Mouse (Mus musculus) CH12.LX (cell line): Measurements from ENCODE around the gene Olfr1441. TPM values are rescaled to one million over a fixed set of nuclear protein-coding genes. Genes with fewer than 3 reads are reported as not detected.

Experiments
- DNase-seq: peaks from one replicate; pipeline ENCODE4 v3.0.0-alpha.2; 2013; ENCODE audit errors: extremely low read depth
- H3K27ac ChIP-seq: 2 replicates; pipeline ENCODE4 v1.5.1; 2012; ENCODE audit warnings: low read depth, mild to moderate bottlenecking, control low read depth, moderate library complexity; ENCODE audit not compliant: insufficient read depth
- H3K27me3 ChIP-seq: replicated peaks from 2 replicates; pipeline ENCODE3; 2012; ENCODE audit warnings: inconsistent platforms
- H3K36me3 ChIP-seq, 2 experiments: replicated peaks in 1 of 2; 2 replicates each; pipeline versions ENCODE3 to v1.6.1; 2012; ENCODE audit warnings: inconsistent platforms in 1 of 2, low read length in 1 of 2, mild to moderate bottlenecking in 1 of 2, mixed read lengths in 1 of 2, moderate library complexity in 1 of 2; ENCODE audit not compliant: control insufficient read depth in 1 of 2, insufficient read depth in 1 of 2
- H3K4me1 ChIP-seq, 2 experiments: 2 replicates each; pipeline ENCODE4 v1.6.1; 2012; ENCODE audit warnings: inconsistent platforms in 1 of 2, moderate library complexity in 1 of 2; ENCODE audit not compliant: insufficient read depth in 2 of 2, control insufficient read depth in 1 of 2
- H3K4me2 ChIP-seq: 2 replicates; pipeline ENCODE4 v1.6.1; 2012; ENCODE audit warnings: low read depth, mild to moderate bottlenecking, control low read depth; ENCODE audit not compliant: poor library complexity, insufficient read depth, severe bottlenecking
- H3K4me3 ChIP-seq, 3 experiments: fragments of 150-350 bp in 1 of 3; sonication (generic) in 1 of 3; replicated peaks in 1 of 3; 2 replicates each; pipeline versions ENCODE3 to v1.5.1; 2011 to 2012; ENCODE audit warnings: low read depth in 2 of 3, low read length in 2 of 3, mild to moderate bottlenecking in 2 of 3, moderate library complexity in 2 of 3, control low read depth in 1 of 3, improper control_type of control experiment in 1 of 3, inconsistent platforms in 1 of 3, mixed read lengths in 1 of 3; ENCODE audit not compliant: poor library complexity in 1 of 3
- H3K79me2 ChIP-seq: replicated peaks from 2 replicates; pipeline ENCODE4 v1.6.1; 2012; ENCODE audit warnings: mild to moderate bottlenecking, moderate library complexity; ENCODE audit not compliant: control insufficient read depth, poor library complexity, insufficient read depth, severe bottlenecking; ENCODE audit errors: extremely low read depth
- H3K9ac ChIP-seq: 2 replicates; pipeline ENCODE4 v1.6.1; 2012; ENCODE audit warnings: low read depth, mild to moderate bottlenecking, control low read depth, moderate library complexity; ENCODE audit not compliant: insufficient read depth
- H3K9me3 ChIP-seq: replicated peaks from 2 replicates; pipeline ENCODE3; 2012; ENCODE audit warnings: low read length, inconsistent platforms, mixed read lengths
- BHLHE40 ChIP-seq: IDR thresholded peaks from 2 replicates; pipeline ENCODE4 v1.6.1; 2011; ENCODE audit warnings: mild to moderate bottlenecking, low read depth, low read length, improper control_type of control experiment
- CHD1 ChIP-seq: IDR thresholded peaks from 2 replicates; pipeline ENCODE4 v1.6.1; 2012; ENCODE audit warnings: low read depth, low read length, improper control_type of control experiment, inconsistent platforms
- CHD2 ChIP-seq: IDR thresholded peaks from 2 replicates; pipeline ENCODE4 v1.6.1; 2011; ENCODE audit warnings: low read length, improper control_type of control experiment
- CTCF ChIP-seq, 2 experiments: IDR thresholded peaks in 1 of 2; conservative IDR thresholded peaks in 1 of 2; 2 replicates each; pipeline ENCODE4 v1.5.1; 2011 to 2012; ENCODE audit warnings: low read depth in 2 of 2, low read length in 2 of 2, improper control_type of control experiment in 1 of 2, inconsistent platforms in 1 of 2, mild to moderate bottlenecking in 1 of 2, moderate library complexity in 1 of 2
- E2F4 ChIP-seq: IDR thresholded peaks from 2 replicates; pipeline ENCODE4 v1.6.1; 2011; ENCODE audit warnings: low read depth, low read length, improper control_type of control experiment; ENCODE audit not compliant: insufficient replicate concordance
- ELF1 ChIP-seq: IDR thresholded peaks from 2 replicates; pipeline ENCODE4 v1.6.1; 2014; ENCODE audit warnings: low read depth, mild to moderate bottlenecking, inconsistent platforms, low read length, improper control_type of control experiment
- ETS1 ChIP-seq: conservative IDR thresholded peaks from 2 replicates; pipeline ENCODE4 v1.6.1; 2012; ENCODE audit warnings: low read depth, mild to moderate bottlenecking, inconsistent platforms, low read length, improper control_type of control experiment, moderate library complexity
- GABPA ChIP-seq: IDR thresholded peaks from 2 replicates; pipeline ENCODE4 v1.6.1; 2012; ENCODE audit warnings: low read depth, low read length, improper control_type of control experiment, inconsistent platforms; ENCODE audit not compliant: insufficient replicate concordance
- HCFC1 ChIP-seq: IDR thresholded peaks from 2 replicates; pipeline ENCODE4 v1.6.1; 2012; ENCODE audit warnings: low read depth, mild to moderate bottlenecking, inconsistent platforms, low read length, improper control_type of control experiment
- IRF4 ChIP-seq: IDR thresholded peaks from 2 replicates; pipeline ENCODE4 v1.6.1; 2014; ENCODE audit warnings: low read depth, mild to moderate bottlenecking, inconsistent platforms, low read length, improper control_type of control experiment
- JUN ChIP-seq: IDR thresholded peaks from 2 replicates; pipeline ENCODE4 v1.6.1; 2011; ENCODE audit warnings: low read depth, mild to moderate bottlenecking, low read length, improper control_type of control experiment, moderate library complexity; ENCODE audit not compliant: insufficient read depth
- JUND ChIP-seq: conservative IDR thresholded peaks from 2 replicates; pipeline ENCODE4 v1.6.1; 2011; ENCODE audit warnings: low read depth, low read length, improper control_type of control experiment
- KAT2A ChIP-seq: IDR thresholded peaks from 2 replicates; pipeline ENCODE4 v1.6.1; 2012; ENCODE audit warnings: low read length, improper control_type of control experiment, inconsistent platforms; ENCODE audit not compliant: insufficient replicate concordance
- MAFK ChIP-seq: IDR thresholded peaks from 2 replicates; pipeline ENCODE4 v1.6.1; 2011; ENCODE audit warnings: low read length, improper control_type of control experiment; ENCODE audit not compliant: insufficient replicate concordance
- MEF2A ChIP-seq: IDR thresholded peaks from 2 replicates; pipeline ENCODE4 v1.6.1; 2014; ENCODE audit warnings: low read depth, mild to moderate bottlenecking, inconsistent platforms, low read length, improper control_type of control experiment, borderline replicate concordance
- MXI1 ChIP-seq: IDR thresholded peaks from 2 replicates; pipeline ENCODE4 v1.6.1; 2011; ENCODE audit warnings: mild to moderate bottlenecking, low read depth, low read length, improper control_type of control experiment
- MYC ChIP-seq: IDR thresholded peaks from 2 replicates; pipeline ENCODE4 v1.6.1; 2011; ENCODE audit warnings: low read depth, mild to moderate bottlenecking, improper control_type of control experiment, low read length
- NELFE ChIP-seq: IDR thresholded peaks from 2 replicates; pipeline ENCODE4 v1.6.1; 2011; ENCODE audit warnings: low read depth, low read length, improper control_type of control experiment
- NRF1 ChIP-seq: IDR thresholded peaks from 2 replicates; pipeline ENCODE4 v1.6.1; 2014; ENCODE audit warnings: low read depth, mild to moderate bottlenecking, inconsistent platforms, low read length, improper control_type of control experiment, moderate library complexity
- PAX5 ChIP-seq: IDR thresholded peaks from 2 replicates; pipeline ENCODE4 v1.6.1; 2012; ENCODE audit warnings: low read length, inconsistent platforms, mixed read lengths
- POLR2A ChIP-seq: IDR thresholded peaks from 2 replicates; pipeline ENCODE4 v1.6.1; 2011; ENCODE audit warnings: low read depth, mild to moderate bottlenecking, improper control_type of control experiment, low read length
- POLR2AphosphoS2 ChIP-seq: IDR thresholded peaks from 2 replicates; pipeline ENCODE4 v1.6.1; 2011; ENCODE audit warnings: low read depth, low read length, improper control_type of control experiment
- RAD21 ChIP-seq: IDR thresholded peaks from 2 replicates; pipeline ENCODE4 v1.6.1; 2011; ENCODE audit warnings: low read depth, mild to moderate bottlenecking, low read length, improper control_type of control experiment, moderate library complexity
- RCOR1 ChIP-seq: conservative IDR thresholded peaks from 2 replicates; pipeline ENCODE4 v1.6.1; 2012; ENCODE audit warnings: low read depth, mild to moderate bottlenecking, inconsistent platforms, low read length, improper control_type of control experiment
- SIN3A ChIP-seq: IDR thresholded peaks from 2 replicates; pipeline ENCODE4 v1.6.1; 2012; ENCODE audit warnings: low read length, improper control_type of control experiment, inconsistent platforms
- SMC3 ChIP-seq: IDR thresholded peaks from 2 replicates; pipeline ENCODE4 v1.6.1; 2011; ENCODE audit warnings: low read depth, low read length, improper control_type of control experiment
- TBP ChIP-seq: conservative IDR thresholded peaks from 2 replicates; pipeline ENCODE4 v1.6.1; 2011; ENCODE audit warnings: low read depth, low read length, improper control_type of control experiment
- TCF12 ChIP-seq: IDR thresholded peaks from 2 replicates; pipeline ENCODE4 v1.6.1; 2014; ENCODE audit warnings: low read depth, mild to moderate bottlenecking, inconsistent platforms, low read length, improper control_type of control experiment
- UBTF ChIP-seq: IDR thresholded peaks from 2 replicates; pipeline ENCODE4 v1.6.1; 2012; ENCODE audit warnings: low read depth, mild to moderate bottlenecking, inconsistent platforms, low read length, improper control_type of control experiment, moderate library complexity
- USF1 ChIP-seq: IDR thresholded peaks from 2 replicates; pipeline ENCODE4 v1.6.1; 2014; ENCODE audit warnings: low read depth, mild to moderate bottlenecking, inconsistent platforms, low read length, improper control_type of control experiment
- USF2 ChIP-seq: conservative IDR thresholded peaks from 2 replicates; pipeline ENCODE4 v1.6.1; 2011; ENCODE audit warnings: low read depth, low read length, improper control_type of control experiment
- ZC3H11A ChIP-seq: IDR thresholded peaks from 2 replicates; pipeline ENCODE4 v1.6.1; 2012; ENCODE audit warnings: low read depth, mild to moderate bottlenecking, inconsistent platforms, low read length, improper control_type of control experiment
- ZKSCAN1 ChIP-seq: IDR thresholded peaks from 2 replicates; pipeline ENCODE4 v1.6.1; 2012; ENCODE audit warnings: low read depth, inconsistent platforms, low read length, improper control_type of control experiment, borderline replicate concordance
- ZMIZ1 ChIP-seq: IDR thresholded peaks from 2 replicates; pipeline ENCODE4 v1.6.1; 2012; ENCODE audit warnings: low read depth, mild to moderate bottlenecking, inconsistent platforms, low read length, improper control_type of control experiment
- ZNF384 ChIP-seq: IDR thresholded peaks from 2 replicates; pipeline ENCODE4 v1.6.1; 2012; ENCODE audit warnings: low read depth, low read length, improper control_type of control experiment, inconsistent platforms
- dilution Hi-C: fragments of 300-500 bp; cut with MboI; formaldehyde crosslinking; loops from 2 replicates; pipeline ENCODE4 v1.14.3; 2020; ENCODE audit warnings: low sequenced_read_pairs; ENCODE audit not compliant: extremely low pct_unique_long_range_greater_than_20kb, extremely low pct_ligation_motif_present
- in situ Hi-C: fragments of 300-500 bp; cut with MboI; formaldehyde crosslinking; loops from 3 replicates; pipeline ENCODE4 v1.14.3; 2019; ENCODE audit warnings: low sequenced_read_pairs, low pct_ligation_motif_present, low pct_unique_long_range_greater_than_20kb, mixed read lengths
- polyA plus RNA-seq: library from polyadenylated mRNA; unstranded; fragments of >175 nt; gene quantifications from 2 replicates; pipeline ENCODE4 v1.2.1, GENCODE M21; 2012; ENCODE audit warnings: low read depth; ENCODE audit not compliant: insufficient read length
- total RNA-seq, 2 experiments: library from RNA; depleted of rRNA; stranded (reverse); fragments of 300-350 nt in 1 of 2; fragments of >200 nt in 1 of 2; gene quantifications; 2 replicates each; pipeline ENCODE4 v1.2.3; 2012 to 2014

Olfr1441 gene
- total and polyA plus RNA-seq, 3 experiments, result not detected

GRCm38 (mm10) chr19:12472381-12472976 lies 55.2 kb downstream of the Olfr1441 start:
- H3K4me1 ChIP-seq, result peaks cover 35 to 98% of the 10 kb centered on the region in 2 experiments
- no peaks in the 10 kb centered on the region for H3K27me3 ChIP-seq
- no peak overlapping the region for H3K4me3 ChIP-seq
- H3K27ac ChIP-seq, result peak overlapping the region; percentile 80
- H3K9me3 ChIP-seq, result no peaks in the 10 kb centered on the region
- peak overlapping the region; percentile 61 for H3K4me2 ChIP-seq
- H3K9ac ChIP-seq, result 0 out of 2 replicates have a peak overlapping the region, but pooled peaks have one; percentile 25
- peaks cover 22 to 75% of the 10 kb centered on the region in 2 experiments for H3K36me3 ChIP-seq
- in situ Hi-C loops (no loop called here), dilution Hi-C loops (no loop called here)
- no peaks in the 10 kb centered on the region for H3K79me2 ChIP-seq
- TF ChIP-seq IRF4, result peak; percentile 36; the same call in 1 of the 2 replicates
- TF ChIP-seq GABPA, result no peak
- TF ChIP-seq RCOR1, result 0 out of 2 replicates have a peak, but pooled peaks have one; percentile 4
- TF ChIP-seq POLR2AphosphoS2, result no peak
- TF ChIP-seq ELF1, result no peak
- no peak for TF ChIP-seq POLR2A
- no peak for TF ChIP-seq ZC3H11A
- peak; percentile 42; the same call in 1 of the 2 replicates for TF ChIP-seq MAFK
- no peak for TF ChIP-seq JUND
- TF ChIP-seq MXI1, result no peak; the same call in 1 of the 2 replicates
- TF ChIP-seq PAX5, result no peak
- TF ChIP-seq JUN, result no peak
- TF ChIP-seq ZNF384, result peak; percentile 92
- peak; percentile 72 for TF ChIP-seq TCF12
- TF ChIP-seq USF1, result no peak
- TF ChIP-seq CHD1, result no peak
- no peak for TF ChIP-seq KAT2A
- no peak for TF ChIP-seq CTCF (conservative IDR thresholded peaks at IDR 0.05 in 1 of 2, IDR thresholded peaks at IDR 0.05 in 1 of 2; ENCODE audit: low read depth in 2 of 2, low read length in 2 of 2)
- 0 out of 2 replicates have a peak, but pooled peaks have one; percentile 20 for TF ChIP-seq NELFE
- no peak for TF ChIP-seq E2F4
- TF ChIP-seq MEF2A, result peak; percentile 23; the same call in 1 of the 2 replicates
- no peak for TF ChIP-seq UBTF
- no peak for TF ChIP-seq ZKSCAN1
- TF ChIP-seq USF2, result no peak
- TF ChIP-seq NRF1, result 0 out of 2 replicates have a peak, but pooled peaks have one; percentile 22
- TF ChIP-seq HCFC1, result no peak
- TF ChIP-seq ETS1, result no peak; the same call in 1 of the 2 replicates
- no peak; the same call in 1 of the 2 replicates for TF ChIP-seq SMC3
- TF ChIP-seq ZMIZ1, result no peak
- TF ChIP-seq BHLHE40, result peak; percentile 80
- peak; percentile 51 for TF ChIP-seq SIN3A
- no peak for TF ChIP-seq CHD2
- TF ChIP-seq RAD21, result no peak
- peak; percentile 38; the same call in 1 of the 2 replicates for TF ChIP-seq MYC
- TF ChIP-seq TBP, result no peak
- DNase-seq, result peak; percentile 75
